Mouse (Mus musculus) midbrain, postnatal 0 days (tissue): ENCODE data around the gene Gse1. TPM values are rescaled to one million over a fixed set of nuclear protein-coding genes. Genes with fewer than 3 reads are reported as not detected.

Experiments used
- ATAC-seq: fragments of 200-750 bp; cut with Nextera tagmentation; 2 replicates; pipeline ENCODE4 v1.8.0; 2017; ENCODE audit warnings: moderate number of reproducible peaks, mild to moderate bottlenecking, moderate TSS enrichment, moderate library complexity; ENCODE audit not compliant: low FRiP score
- DNase-seq: peaks from one replicate; pipeline ENCODE4 v3.0.0-alpha.2; 2015; ENCODE audit warnings: low spot score
- H3K27ac ChIP-seq: fragments of 300-500 bp; sonication (generic); 2 replicates; pipeline ENCODE4 v1.5.1; 2014; ENCODE audit warnings: low read depth, mild to moderate bottlenecking, low read length, mixed read lengths
- H3K27me3 ChIP-seq: fragments of 300-500 bp; sonication (generic); 2 replicates; pipeline ENCODE4 v1.6.1; 2014; ENCODE audit warnings: low read length, control low read depth, mixed read lengths; ENCODE audit not compliant: insufficient read depth
- H3K36me3 ChIP-seq: fragments of 300-500 bp; sonication (generic); 2 replicates; pipeline ENCODE4 v1.6.1; 2014; ENCODE audit warnings: low read length, control low read depth, mixed read lengths; ENCODE audit not compliant: insufficient read depth
- H3K4me1 ChIP-seq: fragments of 300-500 bp; sonication (generic); 2 replicates; pipeline ENCODE4 v1.6.1; 2014; ENCODE audit warnings: mild to moderate bottlenecking, control low read depth, antibody characterized with exemption, low read length, mixed read lengths; ENCODE audit not compliant: insufficient read depth
- H3K4me2 ChIP-seq: fragments of 300-500 bp; sonication (generic); 2 replicates; pipeline ENCODE4 v1.6.1; 2014; ENCODE audit warnings: low read depth, mild to moderate bottlenecking, low read length, mixed read lengths; ENCODE audit not compliant: poor library complexity, severe bottlenecking
- H3K4me3 ChIP-seq: fragments of 300-500 bp; sonication (generic); 2 replicates; pipeline ENCODE4 v1.5.1; 2014; ENCODE audit warnings: low read depth, mild to moderate bottlenecking, low read length, moderate library complexity
- H3K9ac ChIP-seq: fragments of 300-500 bp; sonication (generic); replicated peaks from 2 replicates; pipeline ENCODE4 v1.6.1; 2014; ENCODE audit warnings: mild to moderate bottlenecking, low read length, moderate library complexity, mixed read lengths; ENCODE audit not compliant: poor library complexity, severe bottlenecking
- H3K9me3 ChIP-seq: fragments of 300-500 bp; sonication (generic); 2 replicates; pipeline ENCODE4 v1.6.1; 2016; ENCODE audit warnings: low read length, control low read depth
- CTCF ChIP-seq: IDR thresholded peaks from 2 replicates; pipeline ENCODE4 v1.5.1; 2016; ENCODE audit warnings: antibody characterized with exemption, mild to moderate bottlenecking
- WGBS: fragments of 180-500 bp; shearing (Covaris S2); extraction: QIAGEN DNeasy Blood & Tissue Kit; methylation state at CpG from one replicate; pipeline ENCODE4 v1.1.7; 2014; 5-methylcytosine and 5-hydroxymethylcytosine counted together
- polyA plus RNA-seq: library from polyadenylated mRNA; unstranded; fragments of >200 nt; fragmentation: Nextera tagmentation; extraction: Ambion mirVana; gene quantifications from 2 replicates; pipeline ENCODE4 v1.2.1, GENCODE M21; 2015
- total RNA-seq: library from RNA; depleted of rRNA; stranded (reverse); fragments of >200 nt; gene quantifications from 2 replicates; pipeline ENCODE4 v1.2.3, GENCODE M21; 2014

The Gse1 gene
- total and polyA plus RNA-seq, 2 experiments from 2014 or later = 12.4 to 51.3 TPM

DNA sequence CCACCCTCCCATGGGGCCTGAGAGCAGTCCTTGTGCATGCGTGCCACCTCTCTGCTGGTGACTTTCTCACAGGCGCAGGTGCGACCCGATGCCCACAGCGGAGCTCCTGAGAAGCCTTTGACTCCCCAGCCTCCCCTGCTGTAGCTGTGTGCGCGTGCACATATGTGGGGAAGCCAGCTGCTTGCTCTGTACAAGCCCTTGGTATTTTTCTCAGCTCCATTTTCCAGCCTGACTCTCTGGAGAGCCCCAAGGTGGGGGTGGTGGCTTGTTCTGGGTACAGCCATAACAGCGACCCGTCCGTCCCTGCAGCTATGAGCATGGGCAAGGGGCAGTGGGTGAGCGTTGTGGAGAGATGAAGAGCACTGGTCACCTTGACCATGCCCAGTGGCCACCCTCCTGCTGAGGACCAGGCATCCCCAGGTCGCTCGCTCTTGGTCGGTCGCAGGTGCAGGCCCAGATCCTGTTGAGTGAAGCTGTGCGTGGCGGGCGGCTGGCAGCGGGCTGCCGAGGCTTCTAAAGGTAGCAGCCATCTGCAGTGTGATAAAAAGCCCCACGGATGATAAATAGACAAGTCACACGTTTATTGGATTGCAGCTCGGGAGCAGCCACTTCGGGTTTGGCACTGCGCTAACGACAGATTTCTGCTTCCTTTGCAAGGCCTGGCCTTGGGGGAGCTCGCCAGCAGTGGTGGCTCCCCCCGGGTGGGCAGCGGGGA lies 184.8 kb downstream of the Gse1 start:
- Histone ChIP-seq H3K4me3 (no peak overlapping the region), H3K4me1 (peaks cover 34% of the 10 kb centered on the region), H3K4me2 (no peak overlapping the region), H3K9ac (no peak overlapping the region), H3K27me3 (no peaks in the 10 kb centered on the region), H3K9me3 (no peaks in the 10 kb centered on the region), H3K36me3 (no peaks in the 10 kb centered on the region), H3K27ac (no peak overlapping the region)
- TF ChIP-seq CTCF = no peak
- 51% methylated on average over 29 of the region's 29 CpGs for WGBS
- peak; percentile 55 for DNase-seq
- no peak for ATAC-seq

DNA sequence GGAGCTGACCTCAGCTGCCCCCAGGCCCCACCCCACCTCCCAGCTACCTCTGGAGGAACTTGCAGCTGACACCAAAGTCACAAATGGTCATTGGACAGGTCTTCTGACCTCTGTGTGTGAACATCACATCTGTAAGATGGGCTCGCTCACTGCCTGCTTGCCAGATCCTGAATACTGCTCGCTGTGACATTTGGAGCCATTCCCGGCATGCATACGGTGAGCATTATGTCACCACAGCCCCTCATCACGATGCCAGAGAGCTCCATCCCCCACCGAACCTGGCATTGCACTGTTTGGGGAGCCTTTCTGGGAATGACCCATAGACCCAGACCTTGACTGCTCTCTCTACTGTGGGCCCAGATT lies 185.4 kb downstream of the Gse1 start:
- TF ChIP-seq CTCF = no peak
- no peak for ATAC-seq
- H3K9me3 ChIP-seq = no peaks in the 10 kb centered on the region
- no peak for DNase-seq
- H3K4me2 ChIP-seq = no peak overlapping the region
- 72% methylated on average over 6 of the region's 6 CpGs for WGBS
- no peak overlapping the region for H3K9ac ChIP-seq
- peaks cover 34% of the 10 kb centered on the region for H3K4me1 ChIP-seq
- no peak overlapping the region for H3K27ac ChIP-seq
- H3K36me3 ChIP-seq = no peaks in the 10 kb centered on the region
- H3K4me3 ChIP-seq = no peak overlapping the region
- H3K27me3 ChIP-seq = no peaks in the 10 kb centered on the region

DNA sequence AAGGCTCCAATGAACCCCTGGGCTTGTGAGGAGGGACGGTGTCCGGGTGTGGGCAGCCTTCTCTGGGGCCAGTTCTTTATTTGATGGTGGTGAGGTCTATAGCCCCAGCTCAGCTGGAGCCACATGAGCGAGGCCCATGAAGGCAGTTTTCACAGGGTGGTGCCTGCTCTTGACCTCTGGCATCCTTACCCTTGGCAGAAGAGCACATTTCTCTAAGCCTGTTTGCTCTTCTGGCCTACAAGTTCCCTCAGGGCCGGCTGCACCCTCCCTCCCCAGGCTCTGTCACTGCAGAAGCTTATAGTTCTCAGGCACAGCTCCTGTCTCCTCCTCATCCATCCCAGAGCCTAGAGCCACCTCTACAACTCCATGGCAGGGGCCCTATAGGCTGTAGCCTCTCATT lies 186.0 kb downstream of the Gse1 start:
- no peak overlapping the region for H3K9ac ChIP-seq
- H3K4me2 ChIP-seq = no peak overlapping the region
- 84% methylated on average over 4 of the region's 4 CpGs for WGBS
- H3K36me3 ChIP-seq = no peaks in the 10 kb centered on the region
- no peak for ATAC-seq
- H3K27ac ChIP-seq = no peak overlapping the region
- H3K4me3 ChIP-seq = no peak overlapping the region
- H3K4me1 ChIP-seq = peaks cover 34% of the 10 kb centered on the region
- H3K27me3 ChIP-seq = no peaks in the 10 kb centered on the region
- H3K9me3 ChIP-seq = no peaks in the 10 kb centered on the region
- TF ChIP-seq CTCF = no peak
- no peak for DNase-seq

DNA sequence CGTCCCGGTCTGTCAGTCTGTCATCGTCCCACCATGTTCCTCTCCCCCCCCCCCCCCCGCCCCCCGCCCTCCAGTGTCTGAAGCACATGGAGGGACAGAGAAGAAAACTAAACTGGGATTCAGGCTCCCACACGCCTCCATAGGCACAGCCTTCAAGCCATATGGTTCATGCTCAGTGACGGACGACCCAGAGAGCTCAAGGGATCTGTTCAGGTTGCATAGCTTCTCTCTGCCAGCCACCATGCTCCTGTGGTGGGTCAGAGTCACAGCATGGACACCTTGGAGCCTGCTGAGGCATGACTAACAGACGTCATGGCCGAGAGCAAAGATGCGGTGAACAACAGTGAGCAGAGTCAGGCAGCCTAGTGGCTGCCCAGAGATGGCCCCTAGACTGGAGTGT lies 187.2 kb downstream of the Gse1 start:
- ATAC-seq = no peak
- Histone ChIP-seq H3K9ac (no peak overlapping the region), H3K4me3 (no peak overlapping the region), H3K4me2 (no peak overlapping the region), H3K4me1 (peaks cover 34% of the 10 kb centered on the region), H3K9me3 (no peaks in the 10 kb centered on the region), H3K27me3 (no peaks in the 10 kb centered on the region), H3K36me3 (no peaks in the 10 kb centered on the region), H3K27ac (no peak overlapping the region)
- no peak for TF ChIP-seq CTCF
- WGBS = 69% methylated on average over 9 of the region's 11 CpGs
- no peak for DNase-seq

DNA sequence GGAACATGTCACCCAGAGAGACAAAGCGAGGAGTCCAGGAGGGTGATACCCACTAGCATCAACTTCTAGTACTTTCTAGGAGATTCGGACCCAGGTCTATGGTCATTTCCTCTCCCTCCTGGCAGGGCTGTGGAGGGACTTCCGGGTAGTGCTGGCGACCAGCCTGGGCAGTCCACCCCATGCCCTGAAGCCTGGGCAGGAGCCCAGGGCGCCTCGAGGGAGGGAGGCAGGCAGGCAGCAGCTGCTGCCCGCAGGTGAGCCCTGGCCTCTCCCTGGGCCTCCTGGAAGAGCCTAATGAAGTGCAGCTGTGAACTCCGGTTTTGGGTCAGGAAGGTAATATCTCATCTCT lies 187.9 kb downstream of the Gse1 start:
- ATAC-seq (no peak), DNase-seq (no peak)
- no peak overlapping the region for H3K4me3 ChIP-seq
- H3K4me2 ChIP-seq = peak overlapping the region; percentile 20; the same call in 1 of the 2 replicates
- TF ChIP-seq CTCF = no peak
- WGBS = 53% methylated on average over 8 of the region's 8 CpGs
- H3K4me1 ChIP-seq = peaks cover 30% of the 10 kb centered on the region
- no peaks in the 10 kb centered on the region for H3K27me3 ChIP-seq
- H3K36me3 ChIP-seq = no peaks in the 10 kb centered on the region
- no peak overlapping the region for H3K9ac ChIP-seq
- H3K9me3 ChIP-seq = no peaks in the 10 kb centered on the region
- peak overlapping the region; percentile 62 for H3K27ac ChIP-seq

DNA sequence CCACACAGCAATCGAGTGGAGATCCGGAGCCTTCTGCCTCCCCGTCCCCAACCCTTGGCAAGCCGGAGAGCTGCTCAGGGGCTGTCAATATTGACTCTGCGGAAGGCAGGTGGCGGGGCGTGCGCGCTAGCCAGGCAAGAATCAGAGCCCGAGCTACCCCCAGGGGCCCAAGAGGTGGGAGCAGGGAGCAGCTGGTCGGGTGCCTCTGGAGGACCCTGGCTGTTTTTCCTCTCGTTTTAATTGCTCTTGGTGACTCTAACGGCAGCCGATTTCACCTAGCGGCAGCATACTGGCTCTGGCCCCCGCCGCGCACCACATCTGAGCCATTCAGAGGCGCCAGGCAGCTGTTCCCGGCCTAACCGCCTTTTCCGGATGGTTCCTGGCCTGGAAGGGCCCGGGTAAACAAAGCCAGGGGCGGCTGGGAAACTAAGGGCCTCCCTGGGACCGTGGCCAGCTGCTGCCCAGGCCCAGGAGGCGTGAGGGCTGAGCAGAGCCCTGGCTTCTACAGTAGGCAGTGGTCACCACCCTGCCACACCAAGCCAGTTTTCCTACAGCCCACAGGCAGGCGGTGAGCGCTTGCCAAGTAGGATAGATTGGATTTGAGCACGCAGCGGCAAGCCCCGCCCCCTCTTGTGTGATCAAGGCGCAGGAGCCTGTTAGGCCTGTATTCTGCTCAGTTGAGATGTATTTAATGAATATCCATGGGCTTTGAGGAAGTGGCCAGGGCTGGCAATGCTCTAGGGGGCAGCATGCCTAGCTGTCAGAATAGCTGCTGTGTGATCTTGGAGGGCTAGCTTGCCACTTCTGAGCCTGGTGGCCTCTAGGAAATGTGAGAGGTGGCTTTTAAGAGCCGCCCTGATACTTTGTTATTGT lies 188.5 kb downstream of the Gse1 start:
- H3K4me1 ChIP-seq = peaks cover 28% of the 10 kb centered on the region
- peak; percentile 75 for ATAC-seq
- H3K4me2 ChIP-seq = peak overlapping the region; percentile 20; the same call in 1 of the 2 replicates
- H3K36me3 ChIP-seq = no peaks in the 10 kb centered on the region
- peak; percentile 93 for DNase-seq
- no peak overlapping the region for H3K4me3 ChIP-seq
- no peaks in the 10 kb centered on the region for H3K27me3 ChIP-seq
- 9% methylated on average over 33 of the region's 33 CpGs for WGBS
- peak; percentile 65 for TF ChIP-seq CTCF
- H3K27ac ChIP-seq = peak overlapping the region; percentile 62
- no peaks in the 10 kb centered on the region for H3K9me3 ChIP-seq
- 0 out of 2 replicates have a peak overlapping the region, but pooled peaks have one; percentile 30 for H3K9ac ChIP-seq
